Mouse (Mus musculus): Measurements from ENCODE around the gene Plppr3. TPM values are rescaled to one million over a fixed set of nuclear protein-coding genes. Genes with fewer than 3 reads are reported as not detected.
A peak's percentile ranks its signal among the peaks of the same experiment; 100 is the strongest.

Gene Plppr3
- total RNA-seq, 1 experiment = 3.7 TPM

DNA sequence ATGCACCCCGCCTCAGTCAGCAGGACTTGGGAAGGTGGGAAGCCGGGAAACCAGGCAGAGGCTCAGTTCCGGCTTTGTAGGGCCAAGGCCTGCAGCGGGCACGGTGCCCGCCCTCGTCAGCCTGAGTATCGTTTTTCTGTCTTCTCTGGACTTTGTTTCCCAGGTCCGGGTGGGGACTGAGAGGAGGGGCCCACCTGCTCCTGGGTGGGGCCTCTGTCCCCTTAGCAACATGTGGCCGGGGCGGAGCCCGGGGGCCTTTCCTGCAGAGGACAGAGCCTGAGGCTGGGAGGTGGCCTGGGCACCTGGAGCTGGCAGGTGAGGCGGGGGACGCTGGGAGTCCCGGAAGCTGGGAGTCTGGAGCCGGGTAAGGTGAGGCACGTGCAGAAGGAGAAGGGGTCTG, 52.1 kb downstream of the Plppr3 start:
- Histone ChIP-seq H3K36me3 (ENCODE audit: control insufficient read depth, insufficient read depth, low read length, poor library complexity, severe bottlenecking) (no peaks in the 10 kb centered on the region), H3K9me3 (ENCODE audit: control insufficient read depth, insufficient read depth, low read depth, low read length) (no peaks in the 10 kb centered on the region), H3K27ac (ENCODE audit: insufficient read depth, low read depth, low read length, poor library complexity, severe bottlenecking) (no peak overlapping the region), H3K4me3 (ENCODE audit: insufficient read depth in 1 of 2, low read depth in 1 of 2, low read length in 2 of 2, poor library complexity in 1 of 2, severe bottlenecking in 1 of 2) (no peak overlapping the region), H3K9ac (ENCODE audit: insufficient read depth, low read depth, low read length, poor library complexity, severe bottlenecking) (peak overlapping the region; percentile 35; the same call in 1 of the 2 replicates), H3K4me1 (ENCODE audit: control insufficient read depth in 2 of 2, insufficient read depth in 2 of 2, low read length in 2 of 2, poor library complexity in 1 of 2) (peaks cover 4 to 34% of the 10 kb centered on the region in 2 experiments; a peak in 3 of 4 replicates)
- TF ChIP-seq HCFC1 (IDR thresholded peaks at IDR 0.05; ENCODE audit: borderline replicate concordance, insufficient read depth, low read length) (no peak), CHD2 (IDR thresholded peaks at IDR 0.05; ENCODE audit: low read depth, low read length) (no peak), MAFK (IDR thresholded peaks at IDR 0.05; ENCODE audit: insufficient read depth, low read depth, low read length) (no peak), ZC3H11A (IDR thresholded peaks at IDR 0.05; ENCODE audit: borderline replicate concordance, low read depth, low read length) (no peak), ZNF384 (IDR thresholded peaks at IDR 0.05; ENCODE audit: low read depth, low read length) (no peak)
- in situ Hi-C loops (cut with MboI; ENCODE audit: low sequenced_read_pairs in 2 of 2, unreplicated experiment in 2 of 2) = no loop called here
- DNase-seq (ENCODE audit: low read depth, low spot score) = no peak

GRCm38 (mm10) chr10:79821731-79822130, 52.7 kb downstream of the Plppr3 start:
- in situ Hi-C loops (cut with MboI; ENCODE audit: low sequenced_read_pairs in 2 of 2, unreplicated experiment in 2 of 2) = no loop called here
- DNase-seq (ENCODE audit: low read depth, low spot score) = no peak
- peaks cover 4 to 34% of the 10 kb centered on the region in 2 experiments; a peak in 3 of 4 replicates for H3K4me1 ChIP-seq (ENCODE audit: control insufficient read depth in 2 of 2, insufficient read depth in 2 of 2, low read length in 2 of 2, poor library complexity in 1 of 2)
- H3K4me3 ChIP-seq (ENCODE audit: insufficient read depth in 1 of 2, low read depth in 1 of 2, low read length in 2 of 2, poor library complexity in 1 of 2, severe bottlenecking in 1 of 2) = no peak overlapping the region
- H3K9me3 ChIP-seq (ENCODE audit: control insufficient read depth, insufficient read depth, low read depth, low read length) = no peaks in the 10 kb centered on the region
- no peaks in the 10 kb centered on the region for H3K36me3 ChIP-seq (ENCODE audit: control insufficient read depth, insufficient read depth, low read length, poor library complexity, severe bottlenecking)
- no peak overlapping the region for H3K9ac ChIP-seq (ENCODE audit: insufficient read depth, low read depth, low read length, poor library complexity, severe bottlenecking)
- H3K27ac ChIP-seq (ENCODE audit: insufficient read depth, low read depth, low read length, poor library complexity, severe bottlenecking) = no peak overlapping the region
- no peak for TF ChIP-seq CHD2 (IDR thresholded peaks at IDR 0.05; ENCODE audit: low read depth, low read length)
- TF ChIP-seq HCFC1 (IDR thresholded peaks at IDR 0.05; ENCODE audit: borderline replicate concordance, insufficient read depth, low read length) = no peak
- TF ChIP-seq ZC3H11A (IDR thresholded peaks at IDR 0.05; ENCODE audit: borderline replicate concordance, low read depth, low read length) = no peak
- TF ChIP-seq ZNF384 (IDR thresholded peaks at IDR 0.05; ENCODE audit: low read depth, low read length) = no peak
- no peak for TF ChIP-seq MAFK (IDR thresholded peaks at IDR 0.05; ENCODE audit: insufficient read depth, low read depth, low read length)

GRCm38 (mm10) chr10:79820782-79821181, 53.7 kb downstream of the Plppr3 start, which contains the start of gene Misp:
Gene Misp, plus strand, starts transcription at chr10:79820989.
- Histone ChIP-seq H3K36me3 (ENCODE audit: control insufficient read depth, insufficient read depth, low read length, poor library complexity, severe bottlenecking) (no peaks in the 10 kb centered on the region), H3K9ac (ENCODE audit: insufficient read depth, low read depth, low read length, poor library complexity, severe bottlenecking) (no peak within 1 kb of the TSS), H3K4me1 (ENCODE audit: control insufficient read depth in 2 of 2, insufficient read depth in 2 of 2, low read length in 2 of 2, poor library complexity in 1 of 2) (peaks cover 4 to 34% of the 10 kb centered on the region in 2 experiments; a peak in 3 of 4 replicates), H3K4me3 (ENCODE audit: insufficient read depth in 1 of 2, low read depth in 1 of 2, low read length in 2 of 2, poor library complexity in 1 of 2, severe bottlenecking in 1 of 2) (no peak within 1 kb of the TSS), H3K27ac (ENCODE audit: insufficient read depth, low read depth, low read length, poor library complexity, severe bottlenecking) (no peak within 1 kb of the TSS), H3K9me3 (ENCODE audit: control insufficient read depth, insufficient read depth, low read depth, low read length) (no peaks in the 10 kb centered on the region)
- no peak for DNase-seq (ENCODE audit: low read depth, low spot score)
- in situ Hi-C loops (cut with MboI; ENCODE audit: low sequenced_read_pairs in 2 of 2, unreplicated experiment in 2 of 2) = no loop called here
- TF ChIP-seq CHD2 (IDR thresholded peaks at IDR 0.05; ENCODE audit: low read depth, low read length) (no peak), ZNF384 (IDR thresholded peaks at IDR 0.05; ENCODE audit: low read depth, low read length) (peak; percentile 61)

DNA sequence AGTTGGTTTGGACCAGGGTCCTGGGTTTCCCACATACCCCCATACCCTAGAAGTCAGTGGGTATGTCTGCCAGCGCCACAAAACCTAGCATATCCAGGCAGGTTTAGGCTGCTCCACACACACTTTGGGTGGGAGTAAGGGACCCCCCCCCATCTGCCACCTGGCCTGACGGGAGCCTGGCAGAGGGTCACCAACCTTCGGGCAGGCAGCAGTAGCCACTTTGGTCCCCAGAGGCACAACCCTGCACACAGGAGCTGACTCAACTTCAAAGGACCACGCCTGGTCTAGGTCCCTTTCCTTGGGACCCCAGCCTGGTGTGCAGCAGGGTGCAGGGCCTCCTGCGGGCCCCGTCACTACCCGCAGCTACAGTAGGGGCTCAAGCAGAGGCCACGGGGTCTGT, 54.2 kb downstream of the Plppr3 start:
- H3K4me3 ChIP-seq (ENCODE audit: insufficient read depth in 1 of 2, low read depth in 1 of 2, low read length in 2 of 2, poor library complexity in 1 of 2, severe bottlenecking in 1 of 2) = no peak overlapping the region

DNA sequence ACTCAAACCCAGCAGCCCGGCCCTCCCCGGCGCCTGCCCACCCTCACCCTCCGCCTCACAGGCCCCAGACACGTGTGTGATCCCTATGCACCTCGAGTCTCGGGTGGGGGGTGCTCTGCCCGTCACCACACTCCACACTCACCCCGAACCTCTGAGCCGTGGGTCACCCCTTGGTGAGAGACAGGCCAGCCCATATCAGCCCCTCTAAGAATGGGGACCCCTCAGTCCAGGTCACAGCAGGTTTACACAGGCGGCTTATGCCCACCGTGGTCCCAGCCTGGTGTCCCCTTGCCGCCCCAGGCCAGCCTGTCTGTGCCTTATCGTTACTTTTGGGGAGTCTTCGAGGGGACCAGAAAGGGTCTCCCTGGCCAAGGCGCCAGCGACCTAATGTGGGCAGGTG, 54.8 kb downstream of the Plppr3 start:
- no peak for DNase-seq (ENCODE audit: low read depth, low spot score)
- no peak overlapping the region for H3K4me3 ChIP-seq (ENCODE audit: insufficient read depth in 1 of 2, low read depth in 1 of 2, low read length in 2 of 2, poor library complexity in 1 of 2, severe bottlenecking in 1 of 2)
- peaks cover 4 to 31% of the 10 kb centered on the region in 2 experiments; a peak in 3 of 4 replicates for H3K4me1 ChIP-seq (ENCODE audit: control insufficient read depth in 2 of 2, insufficient read depth in 2 of 2, low read length in 2 of 2, poor library complexity in 1 of 2)
- no peak for TF ChIP-seq CHD2 (IDR thresholded peaks at IDR 0.05; ENCODE audit: low read depth, low read length)
- TF ChIP-seq ZC3H11A (IDR thresholded peaks at IDR 0.05; ENCODE audit: borderline replicate concordance, low read depth, low read length) = no peak
- no peak for TF ChIP-seq HCFC1 (IDR thresholded peaks at IDR 0.05; ENCODE audit: borderline replicate concordance, insufficient read depth, low read length)
- no peak for TF ChIP-seq MAFK (IDR thresholded peaks at IDR 0.05; ENCODE audit: insufficient read depth, low read depth, low read length)
- no peak for TF ChIP-seq ZNF384 (IDR thresholded peaks at IDR 0.05; ENCODE audit: low read depth, low read length)
- no peaks in the 10 kb centered on the region for H3K9me3 ChIP-seq (ENCODE audit: control insufficient read depth, insufficient read depth, low read depth, low read length)
- no peak overlapping the region for H3K9ac ChIP-seq (ENCODE audit: insufficient read depth, low read depth, low read length, poor library complexity, severe bottlenecking)
- H3K27ac ChIP-seq (ENCODE audit: insufficient read depth, low read depth, low read length, poor library complexity, severe bottlenecking) = no peak overlapping the region
- H3K36me3 ChIP-seq (ENCODE audit: control insufficient read depth, insufficient read depth, low read length, poor library complexity, severe bottlenecking) = no peaks in the 10 kb centered on the region
- in situ Hi-C loops (cut with MboI; ENCODE audit: low sequenced_read_pairs in 2 of 2, unreplicated experiment in 2 of 2) = no loop called here

More for the DNA sequence above, 54.2 kb downstream of the Plppr3 start:
- TF ChIP-seq CHD2 (IDR thresholded peaks at IDR 0.05; ENCODE audit: low read depth, low read length) (no peak), MAFK (IDR thresholded peaks at IDR 0.05; ENCODE audit: insufficient read depth, low read depth, low read length) (no peak), ZNF384 (IDR thresholded peaks at IDR 0.05; ENCODE audit: low read depth, low read length) (no peak), HCFC1 (IDR thresholded peaks at IDR 0.05; ENCODE audit: borderline replicate concordance, insufficient read depth, low read length) (no peak)
- no peak overlapping the region for H3K9ac ChIP-seq (ENCODE audit: insufficient read depth, low read depth, low read length, poor library complexity, severe bottlenecking)
- in situ Hi-C loops (cut with MboI; ENCODE audit: low sequenced_read_pairs in 2 of 2, unreplicated experiment in 2 of 2) = no loop called here
- H3K4me1 ChIP-seq (ENCODE audit: control insufficient read depth in 2 of 2, insufficient read depth in 2 of 2, low read length in 2 of 2, poor library complexity in 1 of 2) = peaks cover 4 to 34% of the 10 kb centered on the region in 2 experiments; a peak in 3 of 4 replicates
- H3K27ac ChIP-seq (ENCODE audit: insufficient read depth, low read depth, low read length, poor library complexity, severe bottlenecking) = no peak overlapping the region
- H3K9me3 ChIP-seq (ENCODE audit: control insufficient read depth, insufficient read depth, low read depth, low read length) = no peaks in the 10 kb centered on the region
- no peaks in the 10 kb centered on the region for H3K36me3 ChIP-seq (ENCODE audit: control insufficient read depth, insufficient read depth, low read length, poor library complexity, severe bottlenecking)
- DNase-seq (ENCODE audit: low read depth, low spot score) = no peak
